Mouse (Mus musculus): ENCODE data around the gene Lmx1b. TPM values are rescaled to one million over a fixed set of nuclear protein-coding genes. Genes with fewer than 3 reads are reported as not detected.

Lmx1b gene
- polyA plus RNA-seq, 1 experiment = not detected

GRCm38 (mm10) chr2:33632551-33633059 lies 7.7 kb downstream of the Lmx1b start:
- no peak overlapping the region for H3ac ChIP-seq (ENCODE audit: control insufficient read depth, insufficient read length)
- H3K36me3 ChIP-seq (ENCODE audit: control insufficient read depth, insufficient read depth) = no peaks in the 10 kb centered on the region
- H3K79me2 ChIP-seq (ENCODE audit: control insufficient read depth, insufficient read depth) = no peaks in the 10 kb centered on the region
- no peak for TF ChIP-seq TCF3 (IDR thresholded peaks at IDR 0.05; ENCODE audit: insufficient read length, low read depth)
- TF ChIP-seq POLR2AphosphoS2 (IDR thresholded peaks at IDR 0.05; ENCODE audit: insufficient read length, low read depth) = no peak
- TF ChIP-seq E2F4 (IDR thresholded peaks at IDR 0.05; ENCODE audit: insufficient read depth) = no peak
- TF ChIP-seq USF1 (IDR thresholded peaks at IDR 0.05; ENCODE audit: low read depth) = no peak
- no peak for TF ChIP-seq SRF (IDR thresholded peaks at IDR 0.05; ENCODE audit: control insufficient read depth, insufficient read length, low read depth)
- no peak for TF ChIP-seq REST (IDR thresholded peaks at IDR 0.05; ENCODE audit: insufficient read depth, insufficient read length)
- no peak overlapping the region for H3K4me3 ChIP-seq
- H3K27me3 ChIP-seq (ENCODE audit: control insufficient read depth, insufficient read depth, insufficient read length) = peaks cover 87% of the 10 kb centered on the region
- no peak overlapping the region for H3K4me2 ChIP-seq (ENCODE audit: low read depth)

GRCm38 (mm10) chr2:33631708-33632343 lies 8.5 kb downstream of the Lmx1b start:
- no peak for TF ChIP-seq TCF12 (IDR thresholded peaks at IDR 0.05; ENCODE audit: insufficient read depth, poor library complexity, severe bottlenecking)
- no peak overlapping the region for H3K4me3 ChIP-seq
- H3K27me3 ChIP-seq (ENCODE audit: control insufficient read depth, insufficient read depth, insufficient read length) = peaks cover 92% of the 10 kb centered on the region
- H3K4me2 ChIP-seq (ENCODE audit: low read depth) = no peak overlapping the region
- H3K36me3 ChIP-seq (ENCODE audit: control insufficient read depth, insufficient read depth) = no peaks in the 10 kb centered on the region
- H3K79me2 ChIP-seq (ENCODE audit: control insufficient read depth, insufficient read depth) = no peaks in the 10 kb centered on the region
- no peak overlapping the region for H3ac ChIP-seq (ENCODE audit: control insufficient read depth, insufficient read length)

- Histone ChIP-seq H3K4me3 (no peak overlapping the region), H3K27me3 (ENCODE audit: control insufficient read depth, insufficient read depth, insufficient read length) (peaks cover 90% of the 10 kb centered on the region), H3K4me2 (ENCODE audit: low read depth) (no peak overlapping the region), H3K79me2 (ENCODE audit: control insufficient read depth, insufficient read depth) (no peaks in the 10 kb centered on the region), H3ac (ENCODE audit: control insufficient read depth, insufficient read length) (no peak overlapping the region), H3K36me3 (ENCODE audit: control insufficient read depth, insufficient read depth) (no peaks in the 10 kb centered on the region)
- no peak for TF ChIP-seq CEBPB (IDR thresholded peaks at IDR 0.05; ENCODE audit: insufficient read depth, poor library complexity, severe bottlenecking)
- no peak for TF ChIP-seq USF1 (IDR thresholded peaks at IDR 0.05; ENCODE audit: low read depth)
- no peak for TF ChIP-seq POLR2AphosphoS2 (IDR thresholded peaks at IDR 0.05; ENCODE audit: insufficient read length, low read depth)
- TF ChIP-seq E2F4 (IDR thresholded peaks at IDR 0.05; ENCODE audit: insufficient read depth) = no peak
- TF ChIP-seq SRF (IDR thresholded peaks at IDR 0.05; ENCODE audit: control insufficient read depth, insufficient read length, low read depth) = no peak
- no peak for TF ChIP-seq TCF3 (IDR thresholded peaks at IDR 0.05; ENCODE audit: insufficient read length, low read depth)
Observed at GRCm38 (mm10) chr2:33631022-33631707, 9.1 kb downstream of the Lmx1b start.

- Histone ChIP-seq H3K4me2 (ENCODE audit: low read depth) (no peak overlapping the region), H3K4me3 (no peak overlapping the region), H3K79me2 (ENCODE audit: control insufficient read depth, insufficient read depth) (no peaks in the 10 kb centered on the region), H3K27me3 (ENCODE audit: control insufficient read depth, insufficient read depth, insufficient read length) (peaks cover 90% of the 10 kb centered on the region), H3ac (ENCODE audit: control insufficient read depth, insufficient read length) (no peak overlapping the region), H3K36me3 (ENCODE audit: control insufficient read depth, insufficient read depth) (no peaks in the 10 kb centered on the region)
- TF ChIP-seq CEBPB (IDR thresholded peaks at IDR 0.05; ENCODE audit: insufficient read depth, poor library complexity, severe bottlenecking) (no peak), REST (IDR thresholded peaks at IDR 0.05; ENCODE audit: insufficient read depth, insufficient read length) (no peak), MAX (IDR thresholded peaks at IDR 0.05; ENCODE audit: low read depth) (no peak)
Observed at GRCm38 (mm10) chr2:33630081-33631021, 10.0 kb downstream of the Lmx1b start.

GRCm38 (mm10) chr2:33629641-33630040 lies 10.7 kb downstream of the Lmx1b start:
- Histone ChIP-seq H3K79me2 (ENCODE audit: control insufficient read depth, insufficient read depth) (no peaks in the 10 kb centered on the region), H3K4me2 (ENCODE audit: low read depth) (no peak overlapping the region), H3K36me3 (ENCODE audit: control insufficient read depth, insufficient read depth) (no peaks in the 10 kb centered on the region), H3K27me3 (ENCODE audit: control insufficient read depth, insufficient read depth, insufficient read length) (peaks cover 90% of the 10 kb centered on the region), H3ac (ENCODE audit: control insufficient read depth, insufficient read length) (no peak overlapping the region), H3K4me3 (no peak overlapping the region)
- TF ChIP-seq TCF3 (IDR thresholded peaks at IDR 0.05; ENCODE audit: insufficient read length, low read depth) (no peak), MYOG (IDR thresholded peaks at IDR 0.05; ENCODE audit: control insufficient read depth in 1 of 3, insufficient read depth in 1 of 3, insufficient read length in 2 of 3, low read depth in 2 of 3) (no peak), E2F4 (IDR thresholded peaks at IDR 0.05; ENCODE audit: insufficient read depth) (no peak), MAX (IDR thresholded peaks at IDR 0.05; ENCODE audit: low read depth) (no peak), REST (IDR thresholded peaks at IDR 0.05; ENCODE audit: insufficient read depth, insufficient read length) (no peak), MYOD1 (IDR thresholded peaks at IDR 0.05; ENCODE audit: control insufficient read depth in 1 of 3, insufficient read length in 2 of 3, low read depth in 2 of 3) (no peak), POLR2A (IDR thresholded peaks at IDR 0.05; ENCODE audit: insufficient read length, low read depth) (no peak), TCF12 (IDR thresholded peaks at IDR 0.05; ENCODE audit: insufficient read depth, poor library complexity, severe bottlenecking) (no peak), POLR2AphosphoS2 (IDR thresholded peaks at IDR 0.05; ENCODE audit: insufficient read length, low read depth) (no peak), USF1 (IDR thresholded peaks at IDR 0.05; ENCODE audit: low read depth) (no peak), SRF (IDR thresholded peaks at IDR 0.05; ENCODE audit: control insufficient read depth, insufficient read length, low read depth) (no peak), CEBPB (IDR thresholded peaks at IDR 0.05; ENCODE audit: insufficient read depth, poor library complexity, severe bottlenecking) (no peak)

Data from myocyte (in vitro differentiated cells).